Mouse (Mus musculus) embryonic fibroblast, embryonic 13.5 days (primary cell): Measurements from ENCODE around the gene Col4a1. TPM values are rescaled to one million over a fixed set of nuclear protein-coding genes. Genes with fewer than 3 reads are reported as not detected.

Experiments used
- H3K27ac ChIP-seq: 2 replicates; pipeline ENCODE4 v1.5.1; 2012; ENCODE audit warnings: low read length, control low read depth, inconsistent platforms; ENCODE audit not compliant: insufficient read depth
- H3K4me1 ChIP-seq: 2 replicates; pipeline ENCODE4 v1.6.1; 2011; ENCODE audit warnings: low read length; ENCODE audit not compliant: control insufficient read depth, insufficient read depth
- H3K4me3 ChIP-seq: 2 replicates; pipeline ENCODE4 v1.5.1; 2011; ENCODE audit warnings: mild to moderate bottlenecking, control low read depth, low read length; ENCODE audit not compliant: insufficient read depth
- CTCF ChIP-seq: IDR thresholded peaks from 2 replicates; pipeline ENCODE4 v1.5.1; 2011; ENCODE audit warnings: mild to moderate bottlenecking, control low read depth, low read length, moderate library complexity, borderline replicate concordance; ENCODE audit not compliant: insufficient read depth
- POLR2A ChIP-seq: IDR thresholded peaks from 2 replicates; pipeline ENCODE4 v1.6.1; 2011; ENCODE audit warnings: low read depth, mild to moderate bottlenecking, control low read depth, low read length, moderate library complexity
- polyA plus RNA-seq: library from polyadenylated mRNA; stranded (reverse); fragments of >200 nt; gene quantifications from 2 replicates; pipeline ENCODE4 v1.2.4, GENCODE M21; 2011; ENCODE audit warnings: low read depth; ENCODE audit not compliant: missing spikeins, insufficient read length

Gene Col4a1
- polyA plus RNA-seq, 1 experiment: 757 TPM

- Histone ChIP-seq H3K4me1 (no peaks in the 10 kb centered on the region), H3K4me3 (no peak overlapping the region), H3K27ac (no peak overlapping the region)
- TF ChIP-seq POLR2A (no peak), CTCF (no peak)
These were observed 162.4 kb downstream of the Col4a1 start for GRCm38 (mm10) chr8:11150268-11150667.

- Histone ChIP-seq H3K4me3 (no peak overlapping the region), H3K4me1 (no peaks in the 10 kb centered on the region), H3K27ac (no peak overlapping the region)
- TF ChIP-seq CTCF (no peak), POLR2A (no peak)
These were observed 163.3 kb downstream of the Col4a1 start for GRCm38 (mm10) chr8:11149201-11149810.

DNA sequence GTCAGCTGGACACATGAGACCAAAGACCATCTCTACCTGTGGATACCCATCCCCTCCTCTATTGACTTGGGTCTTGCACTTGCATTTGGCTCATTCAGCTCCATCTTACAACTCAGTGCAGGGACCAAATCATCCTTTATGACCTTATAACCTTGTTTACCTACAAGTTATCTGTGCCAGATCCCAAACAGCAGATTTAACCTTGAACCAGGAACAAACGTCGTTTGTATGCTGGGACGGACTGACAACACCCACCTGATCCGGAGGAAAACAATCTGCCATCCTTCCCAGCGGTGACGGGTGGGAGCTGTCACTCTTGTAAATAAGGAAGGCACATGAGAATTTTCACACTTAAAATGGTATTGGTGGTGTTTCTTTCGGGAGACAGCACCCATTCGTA, 163.8 kb downstream of the Col4a1 start:
- Histone ChIP-seq H3K4me1 (no peaks in the 10 kb centered on the region), H3K27ac (no peak overlapping the region), H3K4me3 (no peak overlapping the region)
- TF ChIP-seq CTCF: no peak
- TF ChIP-seq POLR2A: no peak

Other genes with a start within 250 kb of the Col4a1 start
- gene Col4a2, start within 50 bp of the Col4a1 start, polyA plus RNA-seq: 282 and 415 TPM in 2 replicates
- 2.4 and 3.2 TPM in 2 replicates for gene Rab20, start 165.9 kb upstream of the Col4a1 start, polyA plus RNA-seq
- 54.2 and 55.9 TPM in 2 replicates for gene Naxd, start 184.7 kb upstream of the Col4a1 start, polyA plus RNA-seq
- gene Cars2, start 238.0 kb upstream of the Col4a1 start, polyA plus RNA-seq: 18.4 and 21.7 TPM in 2 replicates
- gene Ing1, start 242.7 kb upstream of the Col4a1 start, polyA plus RNA-seq: 38.5 and 44.1 TPM in 2 replicates